Mouse (Mus musculus) forebrain, embryonic 16.5 days (tissue): ENCODE measurements around the gene Tbc1d19. TPM values are rescaled to one million over a fixed set of nuclear protein-coding genes. Genes with fewer than 3 reads are reported as not detected.

Experiments
- ATAC-seq: fragments of 200-750 bp; cut with Nextera tagmentation; 2 replicates; pipeline ENCODE4 v1.8.0; 2017; ENCODE audit warnings: mild to moderate bottlenecking, moderate library complexity
- H3K27ac ChIP-seq: fragments of 300-500 bp; sonication (generic); 2 replicates; pipeline ENCODE4 v1.5.1; 2014; ENCODE audit warnings: low read length, control low read depth
- H3K27me3 ChIP-seq: fragments of 300-500 bp; sonication (generic); replicated peaks from 2 replicates; pipeline ENCODE4 v1.6.1; 2014; ENCODE audit warnings: low read length; ENCODE audit not compliant: control insufficient read depth, insufficient read depth
- H3K36me3 ChIP-seq: fragments of 300-500 bp; sonication (generic); 2 replicates; pipeline ENCODE4 v1.6.1; 2014; ENCODE audit not compliant: control insufficient read depth, insufficient read depth
- H3K4me1 ChIP-seq: fragments of 300-500 bp; sonication (generic); replicated peaks from 2 replicates; pipeline ENCODE4 v1.6.1; 2014; ENCODE audit warnings: low read length; ENCODE audit not compliant: control insufficient read depth, insufficient read depth
- H3K4me2 ChIP-seq: fragments of 300-500 bp; sonication (generic); 2 replicates; pipeline ENCODE4 v1.6.1; 2014; ENCODE audit warnings: mild to moderate bottlenecking, low read length, control low read depth
- H3K4me3 ChIP-seq: fragments of 300-500 bp; sonication (generic); replicated peaks from 2 replicates; pipeline ENCODE4 v1.5.1; 2014; ENCODE audit warnings: mild to moderate bottlenecking, low read length, control low read depth
- H3K9ac ChIP-seq: fragments of 300-500 bp; sonication (generic); replicated peaks from 2 replicates; pipeline ENCODE4 v1.6.1; 2014; ENCODE audit warnings: low read depth, low read length, control low read depth
- H3K9me3 ChIP-seq: fragments of 300-500 bp; sonication (generic); 2 replicates; pipeline ENCODE4 v1.6.1; 2016; ENCODE audit warnings: low read length; ENCODE audit not compliant: control insufficient read depth
- WGBS: fragments of 180-500 bp; shearing (Covaris S2); extraction: QIAGEN DNeasy Blood & Tissue Kit; methylation state at CpG from one replicate; pipeline ENCODE4 v1.1.7; 2014; 5-methylcytosine and 5-hydroxymethylcytosine counted together
- polyA plus RNA-seq: library from polyadenylated mRNA; unstranded; fragments of >200 nt; fragmentation: Nextera tagmentation; extraction: Ambion mirVana; gene quantifications from 2 replicates; pipeline ENCODE4 v1.2.1, GENCODE M21; 2015

Gene Tbc1d19
- polyA plus RNA-seq, 1 experiment from 2014 or later, result 76.6 TPM

DNA sequence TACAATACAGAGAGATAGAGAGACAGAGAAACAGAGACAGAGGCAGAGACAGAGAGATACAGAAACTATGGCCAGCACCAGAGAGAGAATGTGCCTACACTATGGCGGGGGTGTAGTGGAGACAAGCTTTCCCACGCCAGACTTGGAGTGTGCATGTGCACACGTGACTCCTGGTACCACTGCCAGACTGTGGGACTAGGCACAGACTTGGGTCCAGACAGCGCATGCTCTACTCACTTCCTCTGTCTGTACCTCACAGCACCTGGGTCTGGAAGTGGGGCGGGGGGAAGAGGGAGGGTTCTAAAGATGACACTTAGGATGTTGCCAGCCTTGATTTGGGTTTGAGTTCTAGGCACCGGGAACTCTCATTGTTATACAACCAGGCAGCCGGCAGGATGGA, 118.5 kb downstream of the Tbc1d19 start:
- no peaks in the 10 kb centered on the region for H3K27me3 ChIP-seq
- 88% methylated on average over 7 of the region's 7 CpGs for WGBS
- no peaks in the 10 kb centered on the region for H3K4me1 ChIP-seq
- no peaks in the 10 kb centered on the region for H3K9me3 ChIP-seq
- no peak overlapping the region for H3K27ac ChIP-seq
- no peak for ATAC-seq
- H3K36me3 ChIP-seq, result no peaks in the 10 kb centered on the region
- no peak overlapping the region for H3K4me2 ChIP-seq
- no peak overlapping the region for H3K9ac ChIP-seq
- H3K4me3 ChIP-seq, result no peak overlapping the region

DNA sequence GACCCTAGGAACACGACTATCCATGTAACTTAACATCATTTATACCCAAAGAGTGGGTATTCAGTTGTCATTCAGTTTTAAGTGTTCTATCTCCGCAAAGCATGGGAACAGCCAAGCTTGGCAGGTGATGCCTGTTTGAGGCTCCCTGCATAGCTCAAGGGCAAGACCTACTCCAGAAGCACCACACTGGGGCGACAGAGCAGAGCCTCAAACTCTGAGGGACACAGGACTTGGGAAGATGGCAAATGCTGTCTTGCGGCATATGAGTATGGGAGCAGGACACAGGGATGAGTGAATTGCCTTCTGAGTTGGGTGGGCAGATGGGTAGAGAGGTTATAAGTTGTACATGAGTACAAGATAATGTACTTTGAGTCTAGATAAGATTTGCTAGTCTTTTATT, 119.1 kb downstream of the Tbc1d19 start:
- WGBS, result 83% methylated on average over 4 of the region's 4 CpGs
- Histone ChIP-seq H3K9ac (no peak overlapping the region), H3K9me3 (no peaks in the 10 kb centered on the region), H3K4me3 (no peak overlapping the region), H3K36me3 (no peaks in the 10 kb centered on the region), H3K27me3 (no peaks in the 10 kb centered on the region), H3K4me2 (no peak overlapping the region), H3K27ac (no peak overlapping the region), H3K4me1 (no peaks in the 10 kb centered on the region)
- ATAC-seq, result no peak

- Histone ChIP-seq H3K36me3 (no peaks in the 10 kb centered on the region), H3K4me2 (no peak overlapping the region), H3K4me3 (no peak overlapping the region), H3K9ac (no peak overlapping the region), H3K4me1 (no peaks in the 10 kb centered on the region), H3K27ac (no peak overlapping the region), H3K9me3 (no peaks in the 10 kb centered on the region), H3K27me3 (no peaks in the 10 kb centered on the region)
- 85% methylated on average over 10 of the region's 10 CpGs for WGBS
- no peak for ATAC-seq
Measured at GRCm38 (mm10) chr5:53929205-53929614, 119.8 kb downstream of the Tbc1d19 start.

DNA sequence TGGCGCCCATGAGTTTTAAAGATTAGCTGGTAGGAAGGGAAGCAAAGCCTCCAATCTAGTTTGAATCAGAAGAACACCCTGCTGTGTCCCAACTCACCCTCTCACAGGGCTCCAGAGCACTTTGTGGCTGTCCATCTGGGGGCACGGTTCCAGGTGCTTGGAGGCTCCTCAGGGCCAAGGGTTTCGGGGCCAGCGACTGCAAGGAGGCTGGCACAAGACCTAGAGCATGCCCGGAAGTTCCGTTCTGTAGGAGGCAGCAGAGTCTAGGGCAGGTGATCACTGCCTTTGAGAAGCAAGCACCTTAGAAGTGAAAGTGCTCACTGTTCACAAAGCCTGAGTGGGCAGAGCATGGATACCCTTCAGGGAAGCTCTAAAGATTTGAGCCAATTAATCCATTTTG, 120.4 kb downstream of the Tbc1d19 start:
- Histone ChIP-seq H3K36me3 (no peaks in the 10 kb centered on the region), H3K27ac (no peak overlapping the region), H3K9me3 (no peaks in the 10 kb centered on the region), H3K4me2 (no peak overlapping the region), H3K9ac (no peak overlapping the region), H3K27me3 (no peaks in the 10 kb centered on the region), H3K4me3 (no peak overlapping the region), H3K4me1 (no peaks in the 10 kb centered on the region)
- 87% methylated on average over 6 of the region's 6 CpGs for WGBS
- no peak for ATAC-seq

DNA sequence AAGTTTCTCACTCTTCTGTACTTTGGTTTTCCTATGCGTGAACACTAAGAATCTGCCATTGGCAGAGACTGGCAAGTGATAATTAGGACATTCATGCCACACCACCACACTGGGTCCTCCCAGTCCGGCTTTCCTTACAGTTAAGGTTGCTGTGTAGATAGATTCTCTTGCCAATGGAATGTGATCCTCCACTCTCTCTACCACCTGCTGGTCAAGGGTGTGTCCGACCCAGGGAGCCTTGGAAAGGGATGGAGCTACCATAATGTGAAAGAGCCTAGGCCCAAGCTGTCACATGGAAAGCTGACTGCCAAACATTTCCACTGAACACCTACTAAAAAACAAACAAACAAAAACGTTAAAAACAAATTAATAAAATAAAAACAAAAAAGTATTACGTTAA, 121.6 kb downstream of the Tbc1d19 start:
- 77% methylated on average over 5 of the region's 5 CpGs for WGBS
- ATAC-seq, result no peak

DNA sequence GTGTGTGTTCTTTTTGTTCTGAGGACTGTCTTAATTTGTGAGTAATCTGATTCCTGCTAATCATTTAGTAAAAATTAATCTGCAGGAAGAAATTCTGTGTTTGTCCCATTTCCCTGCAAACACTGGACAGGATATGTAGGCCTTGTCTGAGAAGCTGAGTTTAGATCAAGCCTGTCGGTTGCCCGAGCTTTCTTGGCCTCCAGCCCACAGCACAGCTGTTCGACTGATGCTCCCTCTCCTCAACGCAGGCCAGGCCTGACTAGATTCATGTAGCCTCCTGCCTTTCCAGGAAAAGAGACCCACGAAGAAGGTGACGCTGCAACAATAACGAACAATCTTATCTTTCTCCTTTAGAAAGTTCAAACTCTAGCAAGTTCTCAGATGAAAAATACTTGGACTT, 124.2 kb downstream of the Tbc1d19 start:
- H3K4me1 ChIP-seq, result no peaks in the 10 kb centered on the region
- H3K9ac ChIP-seq, result no peak overlapping the region
- peak; percentile 67 for ATAC-seq
- no peaks in the 10 kb centered on the region for H3K27me3 ChIP-seq
- no peak overlapping the region for H3K27ac ChIP-seq
- no peaks in the 10 kb centered on the region for H3K9me3 ChIP-seq
- no peak overlapping the region for H3K4me2 ChIP-seq
- no peak overlapping the region for H3K4me3 ChIP-seq
- 44% methylated on average over 7 of the region's 7 CpGs for WGBS
- H3K36me3 ChIP-seq, result no peaks in the 10 kb centered on the region

More for the DNA sequence above, 121.6 kb downstream of the Tbc1d19 start:
- Histone ChIP-seq H3K27me3 (no peaks in the 10 kb centered on the region), H3K27ac (no peak overlapping the region), H3K4me3 (no peak overlapping the region), H3K4me1 (no peaks in the 10 kb centered on the region), H3K9me3 (no peaks in the 10 kb centered on the region), H3K36me3 (no peaks in the 10 kb centered on the region), H3K4me2 (no peak overlapping the region), H3K9ac (no peak overlapping the region)

- Histone ChIP-seq H3K27ac (no peak overlapping the region), H3K9me3 (no peaks in the 10 kb centered on the region), H3K36me3 (no peaks in the 10 kb centered on the region), H3K4me1 (no peaks in the 10 kb centered on the region), H3K27me3 (no peaks in the 10 kb centered on the region), H3K9ac (no peak overlapping the region), H3K4me2 (no peak overlapping the region), H3K4me3 (no peak overlapping the region)
- 87% methylated on average over 2 of the region's 2 CpGs for WGBS
- ATAC-seq, result no peak
Measured at GRCm38 (mm10) chr5:53934040-53934439, 124.6 kb downstream of the Tbc1d19 start.

DNA sequence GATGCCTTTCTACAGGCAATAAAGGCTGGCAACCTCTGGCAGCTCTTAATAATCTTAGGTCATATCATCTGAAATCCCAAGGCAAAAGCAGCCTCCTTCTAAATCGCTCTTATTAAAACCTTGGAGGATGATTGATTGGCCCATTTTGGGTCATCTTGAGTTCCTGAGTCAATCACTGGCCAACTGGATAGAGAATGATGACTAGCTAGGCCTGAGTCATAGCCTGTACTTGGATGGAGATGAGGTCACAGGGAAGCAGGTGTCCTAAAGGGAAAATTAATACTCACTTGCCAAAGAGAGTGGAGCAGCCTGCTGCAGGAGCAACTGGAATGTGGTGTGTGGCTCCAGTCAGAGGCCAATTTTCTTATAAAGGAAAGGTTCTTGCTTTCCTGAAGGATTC, 125.4 kb downstream of the Tbc1d19 start:
- 91% methylated on average over 1 of the region's 1 CpGs for WGBS
- Histone ChIP-seq H3K9ac (no peak overlapping the region), H3K27ac (no peak overlapping the region), H3K36me3 (no peaks in the 10 kb centered on the region), H3K27me3 (no peaks in the 10 kb centered on the region), H3K4me3 (no peak overlapping the region), H3K4me2 (no peak overlapping the region), H3K4me1 (no peaks in the 10 kb centered on the region), H3K9me3 (no peaks in the 10 kb centered on the region)
- no peak for ATAC-seq

GRCm38 (mm10) chr5:53937187-53937586, 127.8 kb downstream of the Tbc1d19 start:
- H3K9ac ChIP-seq, result no peak overlapping the region
- WGBS, result 93% methylated on average over 4 of the region's 4 CpGs
- ATAC-seq, result no peak

GRCm38 (mm10) chr5:53939026-53939425, 129.6 kb downstream of the Tbc1d19 start:
- Histone ChIP-seq H3K4me3 (no peak overlapping the region), H3K9me3 (no peaks in the 10 kb centered on the region), H3K9ac (no peak overlapping the region), H3K36me3 (no peaks in the 10 kb centered on the region), H3K4me2 (no peak overlapping the region), H3K27ac (no peak overlapping the region), H3K27me3 (no peaks in the 10 kb centered on the region), H3K4me1 (no peaks in the 10 kb centered on the region)
- ATAC-seq, result no peak
- 87% methylated on average over 7 of the region's 7 CpGs for WGBS

More at GRCm38 (mm10) chr5:53937187-53937586, 127.8 kb downstream of the Tbc1d19 start:
- no peak overlapping the region for H3K27ac ChIP-seq
- H3K4me2 ChIP-seq, result no peak overlapping the region
- H3K4me3 ChIP-seq, result no peak overlapping the region
- H3K9me3 ChIP-seq, result no peaks in the 10 kb centered on the region
- no peaks in the 10 kb centered on the region for H3K27me3 ChIP-seq
- H3K4me1 ChIP-seq, result no peaks in the 10 kb centered on the region
- no peaks in the 10 kb centered on the region for H3K36me3 ChIP-seq
